Mouse (Mus musculus) gastrocnemius, postnatal 4 days (tissue): ENCODE measurements at regions not wholly inside any gene's neighbourhood (a gene's known extent, or its start where the extent isn't known, plus 50 kb on each side); places are given as distances from the start of the nearest gene placed in this dataset.

Experiments used
- DNase-seq, 2 experiments: peaks; one replicate each; pipeline ENCODE4 v3.0.0; 2021 to 2022; ENCODE audit warnings: low spot score in 2 of 2, mixed read lengths in 2 of 2

- DNase-seq = no peak
Measured at GRCm38 (mm10) chr2:106256012-106256411, 252.7 kb upstream of the Dnajc24 start.

GRCm38 (mm10) chr2:106234358-106234757 lies 231.0 kb upstream of the Dnajc24 start:
- no peak for DNase-seq

GRCm38 (mm10) chr2:106231136-106231535 lies 227.8 kb upstream of the Dnajc24 start:
- no peak for DNase-seq

GRCm38 (mm10) chr2:106230021-106230420 lies 226.7 kb upstream of the Dnajc24 start:
- DNase-seq = no peak

GRCm38 (mm10) chr2:106228249-106228648 lies 224.9 kb upstream of the Dnajc24 start:
- DNase-seq = no peak

DNA sequence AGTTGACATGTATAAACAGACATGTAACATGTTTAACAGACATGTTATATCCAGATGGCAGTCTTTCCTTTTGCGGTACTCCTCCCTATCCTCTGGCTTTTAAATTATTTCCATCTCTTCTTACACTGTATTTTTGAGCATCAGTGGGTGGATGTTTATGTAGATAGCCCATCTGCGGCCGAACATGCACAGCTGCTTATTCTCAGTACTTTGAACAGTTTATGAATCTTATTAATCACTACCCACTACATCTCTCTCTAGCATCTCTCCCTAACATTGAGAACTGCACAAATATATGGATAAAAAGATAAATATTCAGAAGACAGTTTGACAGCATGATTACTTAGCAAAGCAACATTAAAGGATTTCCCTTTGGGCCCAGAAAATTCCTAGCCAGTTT lies 212.8 kb upstream of the Dnajc24 start:
- DNase-seq = no peak

- DNase-seq = no peak
Measured at GRCm38 (mm10) chr2:106213740-106214139, 210.4 kb upstream of the Dnajc24 start.

GRCm38 (mm10) chr2:106210773-106211172 lies 207.4 kb upstream of the Dnajc24 start:
- DNase-seq = no peak

GRCm38 (mm10) chr2:106208767-106209250 lies 205.5 kb upstream of the Dnajc24 start:
- no peak for DNase-seq

- DNase-seq = no peak
Measured at GRCm38 (mm10) chr2:106200130-106200529, 196.8 kb upstream of the Dnajc24 start.

DNA sequence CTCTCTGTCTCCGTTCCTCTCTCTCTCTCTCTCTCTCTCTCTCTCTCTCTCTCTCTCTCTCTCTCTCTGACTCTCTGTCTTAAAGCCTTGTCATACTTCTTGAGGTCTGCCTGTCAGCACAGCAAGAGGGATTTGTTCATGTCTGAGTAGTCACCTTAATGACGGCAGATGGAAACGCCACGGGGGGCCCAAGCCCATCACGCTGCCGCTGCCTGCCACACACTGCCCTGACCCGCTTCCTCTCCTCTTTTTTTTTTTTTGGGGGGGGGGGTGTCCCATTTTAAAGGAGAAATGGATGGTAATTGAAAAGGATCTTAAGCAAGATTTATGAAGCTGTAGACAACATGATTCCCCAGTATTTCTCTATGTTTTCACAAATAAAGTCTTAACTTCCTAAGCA lies 191.8 kb upstream of the Dnajc24 start:
- no peak for DNase-seq

GRCm38 (mm10) chr2:106194369-106195023 lies 191.1 kb upstream of the Dnajc24 start:
- DNase-seq = peak; percentile 46 to 70

- DNase-seq = no peak
Measured at GRCm38 (mm10) chr2:106193889-106194347, 190.6 kb upstream of the Dnajc24 start.

GRCm38 (mm10) chr2:106190579-106191322 lies 187.4 kb upstream of the Dnajc24 start:
- DNase-seq = no peak

- no peak for DNase-seq
Measured at GRCm38 (mm10) chr2:106183651-106184050, 180.3 kb upstream of the Dnajc24 start.

- no peak for DNase-seq
Measured at GRCm38 (mm10) chr2:106182051-106182450, 178.7 kb upstream of the Dnajc24 start.

DNA sequence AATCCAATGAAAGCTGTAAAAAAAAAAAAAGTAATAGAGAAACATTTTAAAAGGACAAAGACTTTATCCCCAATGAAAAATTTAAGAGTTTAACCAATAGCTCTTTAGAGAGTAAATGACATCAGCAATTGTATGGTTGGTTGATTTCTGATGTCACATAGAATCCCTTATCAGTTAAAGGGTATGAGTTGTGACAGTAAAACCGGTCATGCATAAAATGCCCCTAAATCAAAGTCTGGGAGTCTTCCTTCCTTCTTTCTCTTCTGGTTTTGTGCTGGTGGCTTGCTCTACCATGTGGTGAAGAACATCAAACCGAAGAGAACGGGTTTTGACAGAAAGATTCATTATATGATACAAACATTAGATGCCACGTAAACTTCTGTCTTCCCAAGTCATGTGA lies 159.3 kb upstream of the Dnajc24 start:
- DNase-seq = no peak

DNA sequence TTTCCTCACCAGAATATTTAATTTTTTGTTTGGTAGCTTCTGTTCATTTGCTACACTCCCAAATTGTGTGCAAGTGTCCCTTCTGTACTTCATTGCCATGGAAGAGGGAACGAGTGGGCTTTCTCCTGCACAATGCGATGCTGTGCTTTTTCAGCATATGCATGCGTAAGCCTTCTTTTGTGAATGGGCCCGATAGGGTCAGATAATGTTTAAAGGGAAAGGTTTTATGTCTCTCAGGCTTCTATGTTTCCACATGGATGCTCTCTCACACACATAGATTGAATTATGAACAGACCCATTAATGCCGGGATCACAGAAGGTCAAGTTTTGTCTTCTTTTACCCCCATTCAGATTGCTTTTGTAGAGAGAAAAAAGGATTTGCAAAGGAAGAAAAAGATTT lies 158.5 kb upstream of the Dnajc24 start:
- DNase-seq = no peak

DNA sequence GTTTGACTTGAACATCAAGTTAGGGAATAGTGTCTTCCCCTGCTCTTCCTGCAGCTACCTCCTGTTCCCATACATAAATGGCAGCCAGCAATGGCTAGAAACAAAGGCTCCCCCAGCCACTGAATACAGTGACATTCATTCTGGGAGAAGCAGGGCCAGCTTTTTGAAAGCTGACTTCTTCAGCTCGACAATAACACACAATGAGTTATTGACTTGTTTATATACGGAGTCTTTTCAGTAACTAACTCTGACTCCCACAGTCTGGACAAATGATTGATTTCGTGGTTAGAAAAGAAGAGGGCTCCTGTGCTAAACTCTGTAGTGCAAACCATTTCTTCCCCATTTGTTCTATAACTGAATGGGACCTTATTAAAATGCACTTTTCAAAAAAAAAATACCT lies 146.4 kb upstream of the Dnajc24 start:
- no peak for DNase-seq

DNA sequence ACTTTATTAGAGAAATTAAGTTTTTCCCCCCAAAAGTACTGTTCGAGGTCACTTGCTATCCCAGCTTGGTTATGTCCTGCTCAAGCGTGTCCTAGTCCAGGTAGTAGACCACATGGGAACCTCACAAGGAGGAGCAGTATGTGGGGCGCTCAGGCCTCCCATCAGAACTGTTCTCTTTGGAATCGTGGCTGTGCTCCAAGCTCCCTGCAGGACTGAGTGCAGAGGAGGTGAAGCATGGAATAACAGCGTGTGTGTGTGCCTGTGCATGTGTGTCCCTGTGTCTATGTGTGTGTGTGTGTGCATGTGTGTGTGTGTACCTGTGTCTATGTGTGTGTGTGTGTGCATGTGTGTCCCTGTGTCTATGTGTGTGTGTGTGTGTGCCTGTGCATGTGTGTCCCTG lies 137.6 kb upstream of the Dnajc24 start:
- no peak for DNase-seq

- DNase-seq = no peak
Measured at GRCm38 (mm10) chr2:106101002-106101401, 97.7 kb upstream of the Dnajc24 start.

DNA sequence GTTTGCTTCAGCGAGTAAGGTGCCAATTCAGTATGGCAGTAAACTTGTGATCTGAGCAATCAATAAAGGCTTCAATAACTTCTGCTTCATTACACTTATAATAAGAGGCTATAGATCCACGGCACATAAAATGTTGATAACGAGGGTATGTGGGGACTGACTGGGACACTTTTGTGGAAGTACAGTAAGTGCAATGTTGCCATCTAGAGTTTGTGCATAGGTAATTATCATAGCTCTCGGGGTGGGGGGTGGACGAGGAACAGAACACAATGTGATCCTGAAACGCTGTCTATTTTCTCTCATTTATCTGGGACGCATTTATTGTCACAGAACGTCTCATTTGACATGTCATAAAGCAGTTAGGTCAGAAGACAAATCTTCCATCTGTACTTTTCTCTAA lies 82.8 kb upstream of the Dnajc24 start:
- DNase-seq = no peak
